Mouse (Mus musculus) kidney, postnatal 14 days (tissue): ENCODE results near the gene Lims1.

ENCODE experiments used
- DNase-seq: peaks from one replicate; pipeline ENCODE4 v3.0.0; 2022; ENCODE audit warnings: mixed read lengths

The Lims1 gene

GRCm38 (mm10) chr10:58451575-58451974 is 128.3 kb downstream of the Lims1 start:
- DNase-seq: no peak

GRCm38 (mm10) chr10:58452185-58452584 is 128.9 kb downstream of the Lims1 start:
- no peak for DNase-seq

DNA sequence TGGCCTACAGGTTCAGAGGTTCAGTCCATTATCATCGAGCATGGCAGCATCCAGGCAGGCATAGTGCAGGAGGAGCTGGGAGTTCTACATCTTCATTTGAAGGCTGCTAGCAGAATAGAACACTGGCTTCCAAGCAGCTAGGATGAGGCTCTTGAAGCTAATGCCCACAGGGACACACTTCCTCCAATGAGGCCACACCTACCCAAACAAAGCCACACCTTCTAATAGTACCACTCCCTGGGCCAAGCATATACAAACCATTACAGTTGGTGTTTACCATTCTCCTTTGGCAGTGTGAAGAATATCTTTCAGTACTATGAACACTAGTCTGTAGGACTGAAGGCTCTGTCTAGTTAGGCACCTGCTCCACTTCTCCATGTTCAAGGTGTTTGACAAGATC is 136.6 kb downstream of the Lims1 start:
- DNase-seq: no peak
